Mouse (Mus musculus) embryonic facial prominence, embryonic 11.5 days (tissue): ENCODE data around the gene Rgl1. TPM values are rescaled to one million over a fixed set of nuclear protein-coding genes. Genes with fewer than 3 reads are reported as not detected.
A peak's percentile ranks its signal among the peaks of the same experiment; 100 is the strongest.

Experiments
- ATAC-seq: fragments of 200-750 bp; cut with Nextera tagmentation; replicated peaks from 2 replicates; pipeline ENCODE4 v1.8.0; 2017; ENCODE audit warnings: low read depth; ENCODE audit not compliant: insufficient number of reproducible peaks, low FRiP score, low TSS enrichment
- DNase-seq: peaks from one replicate; pipeline ENCODE4 v3.0.0-alpha.2; 2015; ENCODE audit warnings: low spot score
- H3K27ac ChIP-seq: fragments of 300-500 bp; sonication (generic); replicated peaks from 2 replicates; pipeline ENCODE4 v1.5.1; 2014; ENCODE audit warnings: mild to moderate bottlenecking, low read depth, low read length, control low read depth
- H3K27me3 ChIP-seq: fragments of 300-500 bp; sonication (generic); 2 replicates; pipeline ENCODE4 v1.6.1; 2014; ENCODE audit warnings: mild to moderate bottlenecking, low read length, moderate library complexity, mixed read lengths; ENCODE audit not compliant: control insufficient read depth, insufficient read depth
- H3K36me3 ChIP-seq: fragments of 300-500 bp; sonication (generic); replicated peaks from 2 replicates; pipeline ENCODE4 v1.6.1; 2014; ENCODE audit warnings: low read depth, mild to moderate bottlenecking, low read length, moderate library complexity, mixed read lengths; ENCODE audit not compliant: control insufficient read depth, insufficient read depth
- H3K4me1 ChIP-seq: fragments of 300-500 bp; sonication (generic); 2 replicates; pipeline ENCODE4 v1.6.1; 2014; ENCODE audit warnings: low read length, mixed read lengths; ENCODE audit not compliant: control insufficient read depth, insufficient read depth
- H3K4me2 ChIP-seq: fragments of 300-500 bp; sonication (generic); 2 replicates; pipeline ENCODE4 v1.6.1; 2014; ENCODE audit warnings: low read depth, mild to moderate bottlenecking, control low read depth, low read length, moderate library complexity
- H3K4me3 ChIP-seq: fragments of 300-500 bp; sonication (generic); 2 replicates; pipeline ENCODE4 v1.5.1; 2014; ENCODE audit warnings: low read depth, low read length, control low read depth
- H3K9ac ChIP-seq: fragments of 300-500 bp; sonication (generic); replicated peaks from 2 replicates; pipeline ENCODE4 v1.6.1; 2014; ENCODE audit warnings: mild to moderate bottlenecking, control low read depth, low read length
- H3K9me3 ChIP-seq: fragments of 300-500 bp; sonication (generic); replicated peaks from 2 replicates; pipeline ENCODE4 v1.6.1; 2016; ENCODE audit warnings: mild to moderate bottlenecking, low read length, inconsistent platforms, mixed read lengths; ENCODE audit not compliant: control insufficient read depth
- WGBS: fragments of 180-500 bp; shearing (Covaris S2); extraction: QIAGEN DNeasy Blood & Tissue Kit; methylation state at CpG from one replicate; pipeline ENCODE4 v1.1.7; 2014; 5-methylcytosine and 5-hydroxymethylcytosine counted together
- polyA plus RNA-seq: library from polyadenylated mRNA; unstranded; fragments of >200 nt; fragmentation: Nextera tagmentation; extraction: Ambion mirVana; gene quantifications from 2 replicates; pipeline ENCODE4 v1.2.1, GENCODE M21; 2014

Gene Rgl1
- polyA plus RNA-seq, 1 experiment from 2014 or later, result 26.0 TPM

DNA sequence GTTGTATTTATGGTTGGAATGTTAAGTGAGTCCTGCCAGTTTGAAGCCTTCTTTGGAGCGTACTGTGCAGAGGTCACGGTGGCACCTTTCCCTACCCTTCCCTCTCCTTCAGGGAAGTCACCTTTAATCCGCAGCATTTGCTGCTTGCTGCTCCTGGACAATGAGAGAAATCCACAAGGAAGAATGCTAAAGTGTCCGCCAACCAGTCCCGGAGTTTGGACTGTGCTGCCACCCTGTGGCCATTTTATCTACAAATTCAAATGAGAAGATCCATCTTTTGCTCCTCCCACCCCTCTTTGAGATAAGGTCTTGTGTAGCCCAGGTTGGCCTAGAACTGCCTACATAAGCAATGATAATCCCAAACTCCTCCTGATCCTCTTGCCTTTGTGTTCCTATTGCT, 19.7 kb downstream of the Rgl1 start:
- Histone ChIP-seq H3K27me3 (no peaks in the 10 kb centered on the region), H3K4me3 (no peak overlapping the region), H3K9me3 (no peaks in the 10 kb centered on the region), H3K4me2 (no peak overlapping the region), H3K36me3 (no peaks in the 10 kb centered on the region), H3K27ac (no peak overlapping the region), H3K9ac (no peak overlapping the region), H3K4me1 (no peaks in the 10 kb centered on the region)
- DNase-seq (peak; percentile 87), ATAC-seq (no peak)
- WGBS, result 2% methylated on average over 5 of the region's 5 CpGs

DNA sequence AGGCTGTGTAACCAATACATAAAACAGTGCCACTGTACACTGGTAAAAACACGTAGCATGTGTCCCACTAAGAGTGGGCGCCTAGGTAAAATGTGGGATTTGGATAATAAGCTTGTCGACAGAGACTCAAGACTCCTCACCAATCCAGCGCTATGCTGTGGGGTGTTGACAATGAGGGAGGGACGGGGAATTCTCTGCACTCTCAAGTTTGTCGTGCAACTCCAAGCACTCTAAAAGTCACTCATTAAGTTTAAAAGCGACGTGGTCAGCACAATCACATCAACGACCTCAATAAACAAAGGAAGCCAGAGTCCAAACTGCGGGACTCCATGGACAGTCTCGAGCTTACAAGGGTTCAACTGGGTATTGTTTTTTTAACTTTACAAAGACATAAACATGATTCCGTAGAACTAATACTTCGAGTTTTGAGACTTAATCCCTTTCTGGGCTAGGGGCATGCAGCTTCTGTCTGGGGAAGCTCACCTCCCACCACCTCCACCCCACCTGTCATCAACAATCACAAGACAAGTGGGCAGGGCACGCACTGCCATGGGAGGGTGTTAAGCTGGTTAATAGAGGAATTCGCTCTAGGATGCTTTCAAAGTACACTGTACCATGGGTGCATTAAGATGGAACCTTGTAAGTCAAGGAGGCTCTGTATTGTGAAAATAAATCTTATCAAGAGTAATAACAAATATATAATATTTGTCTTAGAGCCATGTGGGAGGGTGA, 22.9 kb downstream of the Rgl1 start:
- Histone ChIP-seq H3K27me3 (no peaks in the 10 kb centered on the region), H3K9ac (no peak overlapping the region), H3K4me1 (no peaks in the 10 kb centered on the region), H3K4me3 (no peak overlapping the region), H3K36me3 (no peaks in the 10 kb centered on the region), H3K9me3 (no peaks in the 10 kb centered on the region), H3K27ac (no peak overlapping the region), H3K4me2 (no peak overlapping the region)
- ATAC-seq (no peak), DNase-seq (no peak)
- WGBS, result 70% methylated on average over 15 of the region's 15 CpGs

DNA sequence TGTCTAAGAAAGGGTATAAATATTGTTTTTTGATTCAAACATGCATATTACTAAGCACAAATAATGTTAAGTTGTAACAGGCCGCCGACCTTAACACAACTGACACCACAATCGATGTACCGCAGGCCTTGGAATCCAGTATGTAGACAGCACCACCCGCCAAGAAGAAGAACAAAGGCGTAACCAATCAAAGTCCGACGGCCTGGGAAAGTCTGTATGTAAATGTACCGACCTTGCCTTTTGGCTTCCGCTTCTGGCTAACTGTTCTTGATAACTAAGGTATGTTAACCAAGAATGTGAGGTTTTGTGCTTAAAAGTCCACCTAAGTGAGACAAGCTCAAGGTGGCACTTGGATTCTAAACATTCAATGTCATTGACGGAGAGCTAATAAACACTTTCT, 26.8 kb downstream of the Rgl1 start:
- DNase-seq (no peak), ATAC-seq (no peak)
- WGBS, result 94% methylated on average over 11 of the region's 11 CpGs

DNA sequence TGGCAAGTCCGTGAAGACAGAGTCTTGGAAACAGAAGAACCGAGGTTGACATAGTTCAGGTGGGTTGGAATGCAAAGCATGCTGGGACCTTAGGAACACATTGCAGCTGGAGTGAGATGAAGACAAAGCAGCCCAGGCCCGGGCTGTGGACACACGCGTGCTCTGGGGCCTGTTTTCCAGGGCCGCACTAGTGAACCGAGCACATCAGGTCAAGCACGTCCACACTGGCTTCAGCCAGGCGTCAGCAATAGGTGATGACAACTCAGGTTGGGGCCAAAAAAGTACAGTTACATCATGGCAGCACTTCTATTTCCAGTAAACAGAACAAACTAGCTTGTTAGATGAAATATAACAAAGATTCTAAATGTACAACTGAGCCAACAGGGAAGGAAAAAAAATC, 27.4 kb downstream of the Rgl1 start:
- DNase-seq, result no peak
- H3K9ac ChIP-seq, result no peak overlapping the region
- 82% methylated on average over 9 of the region's 9 CpGs for WGBS
- H3K4me2 ChIP-seq, result no peak overlapping the region
- no peaks in the 10 kb centered on the region for H3K27me3 ChIP-seq
- H3K36me3 ChIP-seq, result no peaks in the 10 kb centered on the region
- no peak for ATAC-seq
- H3K4me3 ChIP-seq, result no peak overlapping the region
- H3K9me3 ChIP-seq, result no peaks in the 10 kb centered on the region
- H3K4me1 ChIP-seq, result no peaks in the 10 kb centered on the region
- no peak overlapping the region for H3K27ac ChIP-seq

More for the DNA sequence above, 26.8 kb downstream of the Rgl1 start:
- Histone ChIP-seq H3K27ac (no peak overlapping the region), H3K27me3 (no peaks in the 10 kb centered on the region), H3K4me1 (no peaks in the 10 kb centered on the region), H3K4me2 (no peak overlapping the region), H3K9me3 (no peaks in the 10 kb centered on the region), H3K36me3 (no peaks in the 10 kb centered on the region), H3K9ac (no peak overlapping the region), H3K4me3 (no peak overlapping the region)

DNA sequence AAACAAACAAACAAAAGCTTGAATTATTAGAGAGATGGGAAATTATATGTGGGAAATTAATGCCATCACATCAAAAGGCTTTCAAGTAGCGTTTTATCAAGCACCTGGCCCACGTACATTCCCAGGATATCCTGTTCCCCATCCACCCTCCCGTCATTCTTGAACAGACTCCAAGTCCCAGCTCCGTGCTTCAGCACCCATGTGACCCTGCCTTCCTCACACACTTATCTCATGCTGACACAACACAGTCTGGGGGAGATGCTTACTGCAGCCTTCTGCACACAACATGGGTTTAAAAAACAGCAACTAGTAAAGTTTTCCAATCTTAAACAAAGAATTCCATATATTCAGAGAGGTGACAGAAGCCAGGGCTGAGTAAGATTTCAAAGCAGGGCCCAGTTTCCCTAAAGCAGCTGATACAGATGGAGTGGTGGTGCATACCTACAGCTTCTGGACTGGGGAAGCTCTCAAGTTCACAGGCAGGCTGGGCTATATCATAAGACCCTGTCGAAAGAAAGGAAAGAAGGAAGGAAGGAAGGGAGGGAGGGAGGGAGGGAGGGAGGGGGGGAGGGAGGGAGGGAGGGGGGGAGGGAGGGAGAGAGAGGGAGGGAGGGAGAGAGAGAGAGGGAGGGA, 38.4 kb downstream of the Rgl1 start:
- Histone ChIP-seq H3K9me3 (no peaks in the 10 kb centered on the region), H3K27ac (no peak overlapping the region), H3K9ac (no peak overlapping the region), H3K4me2 (no peak overlapping the region), H3K36me3 (no peaks in the 10 kb centered on the region), H3K4me3 (no peak overlapping the region), H3K4me1 (no peaks in the 10 kb centered on the region), H3K27me3 (no peaks in the 10 kb centered on the region)
- no peak for ATAC-seq
- 74% methylated on average over 4 of the region's 5 CpGs for WGBS
- no peak for DNase-seq

GRCm38 (mm10) chr1:152726095-152726494, 40.1 kb downstream of the Rgl1 start:
- ATAC-seq (no peak), DNase-seq (no peak)
- H3K4me3 ChIP-seq, result no peak overlapping the region
- no peaks in the 10 kb centered on the region for H3K4me1 ChIP-seq
- H3K36me3 ChIP-seq, result no peaks in the 10 kb centered on the region
- 73% methylated on average over 3 of the region's 3 CpGs for WGBS
- H3K27me3 ChIP-seq, result no peaks in the 10 kb centered on the region
- no peak overlapping the region for H3K4me2 ChIP-seq
- H3K27ac ChIP-seq, result no peak overlapping the region
- no peaks in the 10 kb centered on the region for H3K9me3 ChIP-seq
- H3K9ac ChIP-seq, result no peak overlapping the region

- ATAC-seq, result no peak
- no peak overlapping the region for H3K4me3 ChIP-seq
- H3K27ac ChIP-seq, result no peak overlapping the region
- H3K36me3 ChIP-seq, result no peaks in the 10 kb centered on the region
- no peaks in the 10 kb centered on the region for H3K9me3 ChIP-seq
- no peaks in the 10 kb centered on the region for H3K4me1 ChIP-seq
- no peak overlapping the region for H3K9ac ChIP-seq
- H3K4me2 ChIP-seq, result no peak overlapping the region
- no peaks in the 10 kb centered on the region for H3K27me3 ChIP-seq
- peak; percentile 30 for DNase-seq
Measured at GRCm38 (mm10) chr1:152724286-152724685, 41.9 kb downstream of the Rgl1 start.

- 88% methylated on average over 11 of the region's 11 CpGs for WGBS
- Histone ChIP-seq H3K9ac (no peak overlapping the region), H3K36me3 (no peaks in the 10 kb centered on the region), H3K4me2 (no peak overlapping the region), H3K4me3 (no peak overlapping the region), H3K27ac (no peak overlapping the region), H3K27me3 (no peaks in the 10 kb centered on the region), H3K9me3 (no peaks in the 10 kb centered on the region), H3K4me1 (no peaks in the 10 kb centered on the region)
- ATAC-seq (no peak), DNase-seq (no peak)
Measured at GRCm38 (mm10) chr1:152721535-152722198, 44.5 kb downstream of the Rgl1 start.
